Mouse (Mus musculus) G1E (cell line): Measurements from ENCODE around the gene Mamstr.

Experiments used
- CTCF ChIP-seq: IDR thresholded peaks from 2 replicates; pipeline ENCODE4 v1.5.1; 2012; ENCODE audit warnings: low read depth, low read length, inconsistent platforms, mixed read lengths
- POLR2AphosphoS5 ChIP-seq: IDR thresholded peaks from 2 replicates; pipeline ENCODE4 v1.6.1; 2012; ENCODE audit warnings: low read depth, low read length, inconsistent platforms; ENCODE audit not compliant: insufficient replicate concordance

GRCm38 (mm10) chr7:45668921-45669320, 29.1 kb downstream of the Mamstr start:
- TF ChIP-seq POLR2AphosphoS5 = no peak
- TF ChIP-seq CTCF = no peak
